Comparison of ENCODE assay signal across 36 mouse cellular contexts in the genomic region with DNA sequence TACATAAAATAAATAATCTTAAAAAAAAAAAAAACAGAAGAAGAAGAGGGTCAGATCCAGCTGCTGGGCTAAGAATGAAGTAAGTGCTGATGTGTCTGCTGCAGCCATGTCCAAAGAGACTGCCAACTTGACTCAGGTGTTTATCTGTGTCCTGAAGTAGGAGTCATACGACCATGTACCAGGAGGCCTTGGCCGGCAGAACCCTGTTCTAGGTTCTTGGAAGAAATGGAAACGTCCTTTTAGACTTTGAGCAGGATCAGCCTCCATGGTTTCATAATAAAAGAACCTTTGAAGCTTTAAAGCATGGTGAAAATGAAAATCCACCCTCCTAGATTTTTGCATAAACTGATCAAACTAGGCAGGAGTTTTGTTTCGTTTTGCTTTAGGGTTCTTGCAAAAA. TPM values are rescaled to one million over a fixed set of nuclear protein-coding genes. Genes with fewer than 3 reads are reported as not detected.
DNase-seq lines count a peak whose midpoint lies in the region; ATAC-seq and TF ChIP-seq lines count a peak whose summit lies in the region.
"Had no signal": no experiment of that assay in that cellular context is flagged by ENCODE, and none has a peak within 500 bp of the region (broad histone marks: within the 10 kb centered on the region; RNA-seq: fewer than 3 reads in every experiment).

No protein-coding gene starts in this region.

- H3K4me2 ChIP-seq in kidney, embryonic 15.5 days = no peak overlapping the region
- H3K4me2 ChIP-seq in liver, postnatal 0 days (ENCODE audit: low read depth, low read length) = no peak overlapping the region
- H3K4me2 ChIP-seq: embryonic facial prominence, embryonic 13.5 days; forebrain, embryonic 12.5 days; forebrain, embryonic 15.5 days; heart, embryonic 13.5 days; hindbrain, embryonic 14.5 days had no signal

- TF ChIP-seq POLR2A in liver, adult 2 months (IDR thresholded peaks at IDR 0.05; ENCODE audit: extremely low read depth, insufficient read depth, low read length) = no peak

- H3K9ac ChIP-seq in kidney, embryonic 15.5 days = no peak overlapping the region
- H3K9ac ChIP-seq in liver, adult 2 months (ENCODE audit: low read depth, low read length) = no peak overlapping the region
- no peak overlapping the region for H3K9ac ChIP-seq in liver, postnatal 0 days (replicated peaks)
- H3K9ac ChIP-seq: embryonic facial prominence, embryonic 13.5 days; forebrain, embryonic 12.5 days; forebrain, embryonic 15.5 days; heart, embryonic 13.5 days; hindbrain, embryonic 14.5 days had no signal

- H3K9me3 ChIP-seq in kidney, embryonic 15.5 days (replicated peaks) = no peaks in the 10 kb centered on the region
- no peaks in the 10 kb centered on the region for H3K9me3 ChIP-seq in liver, postnatal 0 days (ENCODE audit: low read length)
- H3K9me3 ChIP-seq: embryonic facial prominence, embryonic 10.5 days; embryonic facial prominence, embryonic 13.5 days; forebrain, embryonic 12.5 days; forebrain, embryonic 15.5 days; G1E; heart, embryonic 10.5 days; heart, embryonic 13.5 days had no signal

- no peak overlapping the region for H3K4me3 ChIP-seq in kidney, embryonic 15.5 days (replicated peaks)
- no peak overlapping the region for H3K4me3 ChIP-seq in liver, adult 2 months (ENCODE audit: insufficient read depth, low read depth, low read length)
- no peak overlapping the region for H3K4me3 ChIP-seq in liver, postnatal 0 days (ENCODE audit: low read depth, low read length)
- H3K4me3 ChIP-seq: embryonic facial prominence, embryonic 10.5 days; embryonic facial prominence, embryonic 13.5 days; erythroblast, embryonic 14.5 days; forebrain, embryonic 12.5 days; forebrain, embryonic 15.5 days; heart, adult 2 months; heart, embryonic 10.5 days; heart, embryonic 13.5 days had no signal

- DNase-seq in kidney, adult 11 months = peak; percentile 72
- DNase-seq in kidney, adult 9 months = peak; percentile 84
- DNase-seq in kidney, postnatal 4 days = no peak
- DNase-seq in liver, adult 2 months (ENCODE audit: extremely low read depth, low read depth, low spot score) = peak; percentile 86
- DNase-seq in liver, postnatal 0 days = no peak
- DNase-seq in frontal cortex, postnatal 10 days (ENCODE audit: low spot score in 2 of 2) = no peak
- no peak for DNase-seq in adrenal gland, adult (ENCODE audit: inconsistent age in 2 of 2, low spot score in 1 of 2)
- DNase-seq: adrenal gland, adult 2 months; adrenal gland, postnatal 14 days; cerebellum, adult 11 months; cerebellum, adult 2 months; cerebellum, adult 9-11 months; cerebellum, postnatal 25 days; gastrocnemius, postnatal 10 days; gastrocnemius, postnatal 36 days; heart, adult 2 months; heart, postnatal 14 days; heart, postnatal 4 days had no signal

- H3K79me2 ChIP-seq in liver, adult 2 months (ENCODE audit: control insufficient read depth, insufficient read depth, low read length) = no peaks in the 10 kb centered on the region

- no peaks in the 10 kb centered on the region for H3K36me3 ChIP-seq in kidney, embryonic 15.5 days
- no peaks in the 10 kb centered on the region for H3K36me3 ChIP-seq in liver, adult 2 months (ENCODE audit: control insufficient read depth, insufficient read depth, low read length)
- no peaks in the 10 kb centered on the region for H3K36me3 ChIP-seq in liver, postnatal 0 days (replicated peaks; ENCODE audit: insufficient read depth, low read length)
- H3K36me3 ChIP-seq: embryonic facial prominence, embryonic 10.5 days; embryonic facial prominence, embryonic 13.5 days; forebrain, embryonic 12.5 days; forebrain, embryonic 15.5 days; G1E; heart, embryonic 10.5 days; heart, embryonic 13.5 days had no signal

- 85% methylated on average over 4 of the region's 4 CpGs for WGBS in kidney, embryonic 15.5 days
- WGBS in liver, adult 2 months = 17% methylated on average over 4 of the region's 4 CpGs
- WGBS in liver, postnatal 0 days (ENCODE audit: insufficient replicate concordance) = 66% methylated on average over 4 of the region's 4 CpGs

- no peak for ATAC-seq in kidney, embryonic 15.5 days (replicated peaks; ENCODE audit: low FRiP score)
- ATAC-seq in liver, postnatal 0 days = no peak
- ATAC-seq: hindbrain, postnatal 0 days had no signal

- no peak for TF ChIP-seq EP300 in liver, postnatal 0 days (IDR thresholded peaks at IDR 0.05; ENCODE audit: low read depth)

- no peaks in the 10 kb centered on the region for H3K27me3 ChIP-seq in kidney, embryonic 15.5 days
- H3K27me3 ChIP-seq in liver, adult 2 months (ENCODE audit: control insufficient read depth, insufficient read depth, low read length) = no peaks in the 10 kb centered on the region
- no peaks in the 10 kb centered on the region for H3K27me3 ChIP-seq in liver, postnatal 0 days (ENCODE audit: insufficient read depth, low read length)
- H3K27me3 ChIP-seq: embryonic facial prominence, embryonic 13.5 days; forebrain, embryonic 15.5 days; heart, embryonic 13.5 days; Patski had no signal

- peaks cover 8% of the 10 kb centered on the region for H3K4me1 ChIP-seq in kidney, embryonic 15.5 days
- peaks cover 67% of the 10 kb centered on the region for H3K4me1 ChIP-seq in liver, adult 2 months (ENCODE audit: control insufficient read depth, insufficient read depth, low read length)
- peaks cover 25% of the 10 kb centered on the region for H3K4me1 ChIP-seq in liver, postnatal 0 days (ENCODE audit: insufficient read depth)
- H3K4me1 ChIP-seq: embryonic facial prominence, embryonic 13.5 days; forebrain, embryonic 12.5 days; forebrain, embryonic 15.5 days had no signal

- no peak overlapping the region for H3K27ac ChIP-seq in kidney, embryonic 15.5 days
- peak overlapping the region; percentile 86 for H3K27ac ChIP-seq in liver, adult 2 months (replicated peaks; ENCODE audit: insufficient read depth, low read depth, low read length)
- H3K27ac ChIP-seq in liver, postnatal 0 days (ENCODE audit: low read depth) = no peak overlapping the region
- H3K27ac ChIP-seq: embryonic facial prominence, embryonic 13.5 days; forebrain, embryonic 12.5 days; forebrain, embryonic 15.5 days; heart, adult 2 months; heart, embryonic 10.5 days; heart, embryonic 13.5 days; hindbrain, embryonic 14.5 days; hindbrain, postnatal 0 days had no signal

- TF ChIP-seq CTCF in liver, adult 2 months (IDR thresholded peaks at IDR 0.05; ENCODE audit: low read depth, low read length) = no peak
- TF ChIP-seq CTCF in liver, postnatal 0 days (IDR thresholded peaks at IDR 0.05; ENCODE audit: low read depth) = no peak

RNA-seq across cellular contexts. Expression of gene Fam25c, which starts 0.8 kb away (rescaled TPM):
- 1.1 TPM in 1 of 2 replicates, not detected in the other for polyA plus RNA-seq in kidney, embryonic 15.5 days (2015; fragmentation: Nextera tagmentation; extraction: Ambion mirVana)
- total RNA-seq in liver, adult 2 months (2014; rRNA removed) = 56.3 and 66.7 TPM in 2 replicates
- 74.3 and 146 TPM in 2 replicates for polyA plus RNA-seq in liver, adult 2 months (2012; rRNA removed)
- polyA plus RNA-seq in liver, postnatal 0 days (2015; fragmentation: Nextera tagmentation; extraction: Ambion mirVana) = 5.8 and 5.9 TPM in 2 replicates
- total RNA-seq: adrenal gland, adult 2 months; adrenal gland, postnatal 4 days; common myeloid progenitor, adult 5-6 weeks; G1E; gastrocnemius, adult 18-20 months; gastrocnemius, postnatal 10 days; gastrocnemius, postnatal 36 days; granulocyte monocyte progenitor cell, adult 5-6 weeks; heart, adult 2 months; heart, postnatal 14 days; heart, postnatal 4 days; hindbrain, postnatal 0 days had no signal
- polyA plus RNA-seq: adrenal gland, adult 2 months; cerebellum, adult 2 months; embryonic facial prominence, embryonic 10.5 days; erythroblast, embryonic 14.5 days; forebrain, embryonic 12.5 days; forebrain, embryonic 15.5 days; G1E; heart, adult 2 months; heart, embryonic 10.5 days; heart, embryonic 13.5 days; heart, embryonic 16.5 days; hindbrain, embryonic 11.5 days; hindbrain, embryonic 14.5 days; hindbrain, postnatal 0 days; Patski had no signal

RNA-seq across cellular contexts. Expression of gene Sncg, which starts 20.1 kb away (rescaled TPM):
- 8.6 and 11.2 TPM in 2 replicates for polyA plus RNA-seq in kidney, embryonic 15.5 days (2015; fragmentation: Nextera tagmentation; extraction: Ambion mirVana)
- total RNA-seq in liver, adult 2 months (2014; rRNA removed) = 0.20 and 0.46 TPM in 2 replicates
- 0.11 and 0.45 TPM in 2 replicates for polyA plus RNA-seq in liver, adult 2 months (2012; rRNA removed)
- 0.34 and 0.72 TPM in 2 replicates for polyA plus RNA-seq in liver, postnatal 0 days (2015; fragmentation: Nextera tagmentation; extraction: Ambion mirVana)
- total RNA-seq: common myeloid progenitor, adult 5-6 weeks; granulocyte monocyte progenitor cell, adult 5-6 weeks had no signal
- polyA plus RNA-seq: erythroblast, embryonic 14.5 days; G1E; Patski had no signal

RNA-seq across cellular contexts. Expression of gene Mmrn2, which starts 20.8 kb away (rescaled TPM):
- polyA plus RNA-seq in kidney, embryonic 15.5 days (2015; fragmentation: Nextera tagmentation; extraction: Ambion mirVana) = 16.0 and 17.8 TPM in 2 replicates
- 9.2 and 10.7 TPM in 2 replicates for total RNA-seq in liver, adult 2 months (2014; rRNA removed)
- polyA plus RNA-seq in liver, adult 2 months (2012; rRNA removed) = 3.0 and 3.4 TPM in 2 replicates
- 3.2 and 3.3 TPM in 2 replicates for polyA plus RNA-seq in liver, postnatal 0 days (2015; fragmentation: Nextera tagmentation; extraction: Ambion mirVana)
- total RNA-seq: common myeloid progenitor, adult 5-6 weeks; granulocyte monocyte progenitor cell, adult 5-6 weeks had no signal
- polyA plus RNA-seq: erythroblast, embryonic 14.5 days had no signal

RNA-seq across cellular contexts. Expression of gene Glud1, which starts 43.9 kb away (rescaled TPM):
- 102 and 105 TPM in 2 replicates for polyA plus RNA-seq in kidney, embryonic 15.5 days (2015; fragmentation: Nextera tagmentation; extraction: Ambion mirVana)
- total RNA-seq in liver, adult 2 months (2014; rRNA removed) = 691 and 755 TPM in 2 replicates
- 633 and 710 TPM in 2 replicates for polyA plus RNA-seq in liver, adult 2 months (2012; rRNA removed)
- 159 and 163 TPM in 2 replicates for polyA plus RNA-seq in liver, postnatal 0 days (2015; fragmentation: Nextera tagmentation; extraction: Ambion mirVana)

RNA-seq across cellular contexts. Expression of gene Shld2, which starts 44.2 kb away (rescaled TPM):
- polyA plus RNA-seq in kidney, embryonic 15.5 days (2015; fragmentation: Nextera tagmentation; extraction: Ambion mirVana) = 10.5 and 11.0 TPM in 2 replicates
- total RNA-seq in liver, adult 2 months (2014; rRNA removed) = 25.4 and 36.4 TPM in 2 replicates
- 9.2 and 12.2 TPM in 2 replicates for polyA plus RNA-seq in liver, adult 2 months (2012; rRNA removed)
- 10.7 and 13.6 TPM in 2 replicates for polyA plus RNA-seq in liver, postnatal 0 days (2015; fragmentation: Nextera tagmentation; extraction: Ambion mirVana)

Comparison
In these comparisons a context has a peak if more than half of its experiments do, and no peak if none do; other contexts are left out.
1. DNase-seq: peak in kidney, adult 11 months (single experiment), kidney, adult 9 months (single experiment) and liver, adult 2 months (single experiment); none in kidney, postnatal 4 days (0 of 2), liver, postnatal 0 days (single experiment), frontal cortex, postnatal 10 days (0 of 2) and adrenal gland, adult (0 of 2).
2. RNA of gene Fam25c, which starts 0.8 kb away (polyA plus RNA-seq): 74.3 to 146 TPM in liver, adult 2 months; 5.8 to 5.9 TPM in liver, postnatal 0 days and 1.1 TPM in kidney, embryonic 15.5 days; every median in the first group is over 10 times any median in the second.